Mouse (Mus musculus) lung, postnatal 0 days (tissue): Measurements from ENCODE around the gene Ttll9.

Experiments
- CTCF ChIP-seq: IDR thresholded peaks from 2 replicates; pipeline ENCODE4 v1.5.1; 2016; ENCODE audit warnings: antibody characterized with exemption, mild to moderate bottlenecking
- EP300 ChIP-seq: IDR thresholded peaks from 2 replicates; pipeline ENCODE4 v1.6.1; 2016; ENCODE audit warnings: antibody characterized with exemption, mild to moderate bottlenecking, control low read depth

DNA sequence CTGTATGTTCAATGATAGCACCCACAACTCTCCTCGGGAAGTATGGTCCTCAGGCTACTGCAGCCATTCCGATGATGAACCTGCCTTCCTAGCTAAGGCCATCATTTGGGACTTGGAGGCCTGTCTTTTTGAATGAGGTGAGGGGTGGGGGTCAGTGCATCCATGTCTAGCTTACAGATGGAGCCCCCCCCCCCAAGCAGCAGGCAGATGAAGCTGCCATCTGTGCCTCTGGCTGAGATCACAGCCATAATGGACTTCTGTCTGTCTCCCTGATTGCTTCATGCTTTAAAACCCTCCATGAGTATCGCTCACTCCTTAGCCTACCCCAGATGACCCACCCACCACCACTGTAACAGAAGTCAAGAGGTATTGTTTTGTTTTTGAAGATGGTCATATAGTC, 57.1 kb downstream of the Ttll9 start:
- TF ChIP-seq CTCF: no peak
- no peak for TF ChIP-seq EP300
